Mouse (Mus musculus) C2C12 (cell line): ENCODE measurements around the gene Fam181b.

Source experiments
- CEBPB ChIP-seq: IDR thresholded peaks from one replicate; pipeline ENCODE4 v1.6.1; 2011; ENCODE audit warnings: low read depth, mild to moderate bottlenecking, control low read depth, moderate library complexity
- CTCF ChIP-seq: IDR thresholded peaks from one replicate; pipeline ENCODE4 v1.5.1; 2011; ENCODE audit not compliant: control insufficient read depth, insufficient read depth, insufficient read length
- FOSL1 ChIP-seq: IDR thresholded peaks from one replicate; pipeline ENCODE4 v1.8.0; 2011; ENCODE audit warnings: mild to moderate bottlenecking, low read length; ENCODE audit not compliant: poor library complexity, insufficient read depth, severe bottlenecking
- MAX ChIP-seq: IDR thresholded peaks from one replicate; pipeline ENCODE4 v1.6.1; 2011; ENCODE audit warnings: mild to moderate bottlenecking, control low read depth
- MYOD1 ChIP-seq: IDR thresholded peaks from one replicate; pipeline ENCODE4 v1.6.1; 2011; ENCODE audit warnings: low read depth; ENCODE audit not compliant: control insufficient read depth, insufficient read length
- USF1 ChIP-seq: IDR thresholded peaks from one replicate; pipeline ENCODE4 v1.6.1; 2011; ENCODE audit warnings: low read depth, mild to moderate bottlenecking, control low read depth, moderate library complexity

DNA sequence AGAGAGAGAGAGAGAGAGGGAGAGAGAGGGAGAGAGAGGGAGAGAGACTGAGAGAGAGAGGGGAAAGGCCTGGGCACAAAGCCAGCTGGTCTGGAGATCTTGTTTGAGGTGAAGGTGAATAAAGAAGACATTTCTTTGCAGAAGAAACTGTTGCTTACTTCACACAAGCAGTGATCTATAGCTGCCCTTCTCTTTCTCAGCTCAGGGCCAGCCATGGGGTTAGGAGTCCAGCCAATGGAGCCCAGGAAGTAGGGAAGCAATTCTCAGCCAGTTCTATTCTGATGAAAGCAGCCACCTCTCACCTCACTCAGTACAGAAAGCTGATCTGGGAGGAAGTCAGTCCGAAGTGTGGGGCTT lies 41.2 kb upstream of the Fam181b start:
- no peak for TF ChIP-seq CTCF
- TF ChIP-seq CEBPB, result no peak
- TF ChIP-seq MYOD1, result no peak
- TF ChIP-seq MAX, result no peak
- no peak for TF ChIP-seq FOSL1
- no peak for TF ChIP-seq USF1
